Mouse (Mus musculus): ENCODE measurements at regions not wholly inside any gene's neighbourhood (a gene's known extent, or its start where the extent isn't known, plus 50 kb on each side); places are given as distances from the start of the nearest gene placed in this dataset. TPM values are rescaled to one million over a fixed set of nuclear protein-coding genes. Genes with fewer than 3 reads are reported as not detected.

MicroRNAs encoded in the stretch of these regions (microRNA counts, 519-probe panel; counts per million panel counts)
- microRNA mmu-miR-129-3p (1,826 counts per million, percentile 30 among the panel's probes with 10 or more counts), microRNA mmu-miR-129-5p (1,274 counts per million, percentile 14 among the panel's probes with 10 or more counts)

Small RNA genes in the stretch of these regions (microRNA-seq; reads per million reads assigned to microRNA genes)
- gene Mir129-2 (not detected), gene Mir129b (not detected)
